Mouse (Mus musculus) cerebellum, postnatal 4 days (tissue): ENCODE measurements around the gene Hsd17b3.

ENCODE experiments used
- DNase-seq, 2 experiments: peaks; one replicate each; pipeline ENCODE4 v3.0.0; 2022; ENCODE audit warnings: low spot score in 2 of 2, mixed read lengths in 1 of 2

The Hsd17b3 gene

DNA sequence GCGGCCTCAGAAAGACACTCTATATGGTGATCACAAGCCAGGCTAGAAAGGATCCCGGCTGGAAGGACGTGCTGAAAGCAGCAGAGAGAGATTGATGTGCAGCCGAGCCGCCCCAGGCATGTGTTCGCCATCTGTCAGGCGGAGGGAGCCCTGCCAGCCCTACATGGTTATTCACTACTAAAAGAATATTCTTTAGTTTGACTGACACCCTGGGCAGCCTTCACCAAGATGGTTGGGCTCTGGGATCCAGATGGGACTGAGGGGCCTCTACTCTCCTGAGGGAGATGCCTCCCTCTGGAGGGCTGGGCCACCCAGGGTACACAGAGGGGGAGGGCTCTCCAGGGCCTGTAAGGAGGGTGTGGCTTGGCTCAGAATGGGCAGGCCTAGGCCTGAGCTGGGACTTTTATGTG, 68.1 kb downstream of the Hsd17b3 start:
- peak in 1 of 2 experiments; percentile 78 for DNase-seq

DNA sequence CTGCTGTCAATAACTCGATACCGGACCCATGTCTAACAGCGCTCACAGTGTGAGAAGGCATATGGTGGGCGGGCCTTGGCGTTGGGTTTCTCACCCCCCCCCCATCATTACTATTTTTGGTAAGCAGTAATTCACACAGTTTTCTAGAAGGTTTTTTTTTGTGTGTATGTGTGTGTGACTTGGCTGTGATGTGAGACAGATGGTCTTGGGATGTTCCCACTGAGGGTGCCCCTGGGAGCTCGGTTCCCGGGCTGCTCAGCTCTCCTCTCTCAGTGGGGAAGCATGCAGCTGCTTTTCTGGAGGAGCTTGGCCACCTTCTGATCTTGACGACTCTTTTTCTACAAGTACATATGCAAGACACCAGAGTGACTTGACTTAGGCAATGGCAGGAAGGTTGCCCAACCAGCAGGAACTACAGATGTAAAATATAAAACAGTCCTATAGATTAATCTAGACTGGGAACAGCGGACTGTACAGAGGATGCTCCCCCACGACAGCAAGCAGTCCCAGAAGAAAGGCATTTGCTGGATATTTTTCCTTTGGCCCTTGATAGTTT, 70.4 kb downstream of the Hsd17b3 start:
- no peak for DNase-seq

DNA sequence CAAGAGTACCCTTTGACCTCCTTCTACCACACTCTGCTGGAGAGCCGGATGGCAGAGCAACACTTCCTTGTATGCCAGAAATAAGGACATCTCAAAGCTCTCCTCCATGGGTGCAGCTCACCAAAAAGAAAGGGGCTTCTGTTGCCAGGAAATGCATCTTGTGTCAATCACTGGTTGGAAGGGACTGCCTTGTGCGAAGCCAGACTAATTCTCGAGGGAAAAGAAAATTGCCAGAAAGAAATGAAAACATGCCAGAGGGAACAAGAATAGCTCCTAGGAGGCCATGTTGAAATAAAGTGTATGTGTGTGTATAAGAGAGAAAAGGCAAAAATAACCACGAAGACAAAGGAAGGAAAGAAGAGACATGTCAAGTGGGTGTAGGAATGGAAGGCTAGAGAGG, 73.0 kb downstream of the Hsd17b3 start:
- DNase-seq = no peak

DNA sequence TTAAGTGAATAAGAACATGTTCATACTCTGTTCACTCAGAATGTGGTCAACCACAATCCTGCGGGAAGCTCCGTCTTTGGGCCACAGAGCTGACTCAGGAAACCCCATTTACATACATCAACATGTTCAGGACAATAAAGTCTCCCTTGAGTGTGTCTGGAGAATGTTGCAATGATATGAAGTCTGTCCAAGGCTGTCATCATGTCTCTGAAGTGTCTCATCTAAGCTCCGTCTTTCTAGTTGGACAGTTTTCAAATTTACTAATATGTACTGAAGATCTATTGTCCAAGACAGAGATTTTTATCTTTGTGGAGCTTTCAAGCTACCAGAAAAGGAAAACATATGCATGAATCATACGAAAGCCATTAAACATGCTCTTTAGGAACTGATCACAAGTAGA, 77.9 kb downstream of the Hsd17b3 start:
- DNase-seq = no peak
